Mouse (Mus musculus): ENCODE data around the gene Atad5.
A peak's percentile ranks its signal among the peaks of the same experiment; 100 is the strongest.
"Not testable (repeated sequence)": the region's sequence is repeated elsewhere in the genome, so short reads cannot be mapped to it uniquely, and the experiment has no call there.

Atad5 gene

DNA sequence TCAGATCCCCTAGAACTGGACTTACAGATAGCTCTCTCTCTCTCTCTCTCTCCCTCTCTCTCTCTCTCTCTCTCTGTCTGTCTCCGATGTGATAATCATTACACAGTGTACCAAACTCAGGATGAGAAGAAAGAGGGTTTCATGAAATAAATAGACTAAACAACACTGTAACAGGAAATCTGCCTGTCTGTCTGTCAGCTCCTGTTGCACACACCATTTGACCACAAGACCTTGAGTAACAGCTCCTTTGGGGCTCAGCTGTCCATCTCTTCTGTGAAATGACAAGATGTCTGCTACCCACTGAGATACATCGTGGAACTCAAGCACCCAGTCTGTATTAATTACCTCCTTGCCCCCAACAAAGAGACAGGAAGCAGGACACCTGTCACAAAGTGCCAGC is 62.3 kb downstream of the Atad5 start:
- no peak for DNase-seq

DNA sequence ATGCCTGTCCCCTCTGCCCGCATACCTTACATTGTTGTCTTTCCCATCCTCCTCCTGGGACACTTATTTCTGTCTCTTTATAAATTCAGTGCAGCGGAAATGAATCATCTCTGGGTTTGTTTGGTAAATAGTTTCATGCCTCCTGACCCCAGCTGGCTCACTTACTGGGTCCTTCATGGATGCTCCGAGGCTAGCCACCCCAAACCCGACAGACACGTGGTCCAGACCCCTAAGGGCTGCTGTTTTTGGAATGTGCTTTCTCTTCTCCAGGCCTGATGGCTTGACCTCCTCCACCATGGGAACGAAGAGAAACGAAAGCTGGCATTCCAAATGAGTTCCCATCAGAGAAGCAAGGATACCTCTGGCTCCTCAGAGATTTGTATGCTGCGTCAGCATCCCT is 63.2 kb downstream of the Atad5 start:
- no peak for DNase-seq

DNA sequence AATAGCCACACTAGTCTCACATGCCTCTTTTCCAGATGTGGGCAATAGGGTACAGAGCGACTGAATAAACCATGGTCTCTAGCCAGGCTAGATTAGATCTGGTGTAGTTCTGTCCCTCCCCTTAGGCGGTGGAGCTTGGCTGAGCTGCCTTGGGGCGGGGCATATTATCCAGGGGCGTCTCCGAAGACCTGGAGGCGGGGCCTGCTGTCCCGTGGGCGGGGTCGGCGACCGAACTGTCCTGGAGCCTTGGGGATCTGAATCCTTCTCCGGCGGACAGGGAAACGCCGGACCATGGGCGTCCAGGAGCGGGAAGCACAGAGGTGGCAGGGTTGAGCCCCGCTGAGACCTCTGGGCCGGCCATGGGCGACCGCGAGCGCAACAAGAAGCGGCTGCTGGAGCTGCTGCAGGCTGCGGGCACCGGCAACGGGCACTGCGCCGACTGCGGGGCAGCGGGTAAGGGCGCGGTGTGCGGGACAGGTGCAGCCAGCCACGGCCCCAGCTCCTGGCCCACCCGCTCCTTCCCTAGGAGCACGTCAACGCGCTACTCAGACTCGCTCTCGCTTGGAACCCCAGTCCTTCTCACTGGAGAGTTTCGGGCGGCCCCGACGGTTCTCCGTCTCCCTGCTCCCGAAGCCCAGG is 64.8 kb downstream of the Atad5 start, which contains the start of gene Adap2:
Adap2 (plus strand) TSS at position 249 of the 639 bp plus-strand sequence.
- peak; percentile 16 for DNase-seq

DNA sequence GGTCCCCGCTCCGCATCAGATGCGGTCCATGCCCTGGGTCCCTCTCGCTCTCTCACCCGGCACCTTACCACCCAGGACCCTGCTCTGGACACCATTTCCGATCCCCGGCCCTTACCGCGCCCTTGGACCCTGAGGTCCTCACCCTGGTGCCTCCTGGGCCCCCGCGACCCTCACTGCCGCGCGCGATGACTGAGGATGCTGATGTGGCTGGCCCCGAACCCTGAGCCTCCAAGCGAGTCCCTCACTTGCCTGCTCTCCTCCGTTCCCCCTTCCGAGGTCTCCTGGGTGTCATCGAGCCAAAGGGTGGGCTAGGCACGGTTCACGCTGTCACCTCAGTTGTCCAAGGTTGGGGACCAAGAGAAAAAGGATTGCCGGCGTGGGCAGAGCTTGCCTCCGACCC is 65.3 kb downstream of the Atad5 start:
- no peak for DNase-seq

DNA sequence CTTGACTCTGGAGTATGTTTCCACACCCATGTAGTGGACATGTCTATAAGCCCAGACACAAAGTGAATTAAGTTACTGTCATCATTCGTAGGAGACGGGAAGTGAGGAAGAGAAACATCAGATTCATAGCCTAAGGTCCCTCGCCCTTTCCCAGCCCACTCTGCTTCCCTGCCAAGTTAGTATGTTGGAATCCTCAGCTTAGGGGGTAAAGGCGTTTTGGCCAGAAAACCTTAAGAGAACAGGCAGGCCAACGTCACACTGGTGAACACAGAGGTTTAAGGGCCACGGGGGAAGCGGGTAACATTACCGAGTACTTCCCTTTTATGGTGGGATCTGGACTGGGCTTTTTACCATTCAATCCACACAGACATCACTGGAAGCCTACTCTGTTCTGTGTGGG is 66.3 kb downstream of the Atad5 start:
- DNase-seq, result no peak

DNA sequence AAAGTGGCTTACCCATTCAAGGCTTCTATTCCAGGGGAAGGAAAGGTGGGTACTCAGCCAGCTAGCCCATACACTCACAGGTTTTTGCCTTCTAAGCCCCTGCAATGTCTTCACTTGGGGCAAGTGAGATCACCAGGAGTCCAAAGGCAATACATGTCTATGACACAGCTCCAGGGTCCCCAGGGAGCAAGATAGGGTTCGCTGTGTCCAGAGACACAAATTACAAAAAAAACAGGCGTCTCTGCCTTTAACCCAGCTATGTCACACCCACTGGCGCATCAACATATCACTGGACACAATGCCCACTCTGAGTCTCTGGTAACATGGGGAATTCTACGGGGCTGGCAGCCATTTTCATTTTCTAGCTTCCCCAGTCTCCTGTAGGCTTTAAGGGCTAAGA is 66.8 kb downstream of the Atad5 start:
- DNase-seq, result no peak

DNA sequence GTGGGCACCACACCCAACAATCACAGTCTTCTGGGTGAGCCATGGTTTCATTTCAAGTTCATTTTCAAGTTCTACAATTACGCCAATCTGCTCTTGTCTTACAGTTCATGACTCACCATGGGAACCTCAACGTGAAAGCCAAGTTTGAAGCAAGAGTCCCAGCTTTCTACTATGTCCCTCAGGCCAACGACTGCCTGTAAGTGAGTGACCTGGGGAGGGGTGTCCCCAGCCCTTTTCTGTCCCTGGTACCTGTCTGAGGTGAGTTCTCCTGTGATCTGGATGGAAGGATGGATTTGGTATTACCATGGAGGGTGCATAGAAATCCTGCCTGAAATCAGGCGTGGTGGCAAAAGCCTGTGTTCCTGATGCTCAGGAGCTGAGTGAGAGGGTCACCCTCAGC is 67.6 kb downstream of the Atad5 start:
- no peak for DNase-seq

DNA sequence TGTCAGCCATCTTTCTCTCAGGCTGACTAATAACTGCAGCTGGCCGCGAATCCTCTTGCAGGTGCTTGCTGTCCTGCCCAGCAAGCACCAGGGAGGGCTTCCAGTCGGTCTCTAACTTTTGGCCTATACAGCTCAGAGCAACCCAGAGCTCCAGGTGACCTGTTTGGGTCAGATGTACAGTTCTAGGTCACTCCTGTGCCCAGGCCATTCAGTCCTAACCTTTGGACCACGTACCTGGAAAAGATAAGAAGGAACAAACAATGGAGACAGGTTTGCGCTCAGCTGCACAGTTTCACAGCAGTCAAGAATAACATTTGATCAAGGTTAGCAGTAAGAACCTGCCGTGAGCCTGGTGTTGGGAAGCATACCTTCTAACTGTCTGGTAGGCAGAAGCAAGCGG is 69.8 kb downstream of the Atad5 start:
- DNase-seq, result no peak

DNA sequence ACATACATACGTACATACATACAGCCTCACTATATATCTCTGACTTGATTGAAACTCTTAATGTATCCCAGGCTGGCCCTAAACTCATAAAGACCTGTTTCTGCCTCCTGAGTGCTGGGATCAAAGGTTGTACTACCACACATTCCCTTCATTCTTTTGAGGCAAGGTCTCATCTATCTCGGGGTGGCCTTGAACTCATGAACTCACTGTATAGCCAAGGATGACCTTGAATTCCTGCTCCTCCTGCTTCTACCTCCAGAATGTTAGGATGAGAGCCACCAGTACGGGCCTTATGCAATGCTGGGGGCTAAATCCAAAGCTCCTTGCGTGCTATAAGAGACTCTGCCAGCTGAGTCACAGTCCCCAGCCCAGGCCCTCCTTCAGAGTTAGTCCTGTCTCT is 71.8 kb downstream of the Atad5 start:
- DNase-seq, result no peak

DNA sequence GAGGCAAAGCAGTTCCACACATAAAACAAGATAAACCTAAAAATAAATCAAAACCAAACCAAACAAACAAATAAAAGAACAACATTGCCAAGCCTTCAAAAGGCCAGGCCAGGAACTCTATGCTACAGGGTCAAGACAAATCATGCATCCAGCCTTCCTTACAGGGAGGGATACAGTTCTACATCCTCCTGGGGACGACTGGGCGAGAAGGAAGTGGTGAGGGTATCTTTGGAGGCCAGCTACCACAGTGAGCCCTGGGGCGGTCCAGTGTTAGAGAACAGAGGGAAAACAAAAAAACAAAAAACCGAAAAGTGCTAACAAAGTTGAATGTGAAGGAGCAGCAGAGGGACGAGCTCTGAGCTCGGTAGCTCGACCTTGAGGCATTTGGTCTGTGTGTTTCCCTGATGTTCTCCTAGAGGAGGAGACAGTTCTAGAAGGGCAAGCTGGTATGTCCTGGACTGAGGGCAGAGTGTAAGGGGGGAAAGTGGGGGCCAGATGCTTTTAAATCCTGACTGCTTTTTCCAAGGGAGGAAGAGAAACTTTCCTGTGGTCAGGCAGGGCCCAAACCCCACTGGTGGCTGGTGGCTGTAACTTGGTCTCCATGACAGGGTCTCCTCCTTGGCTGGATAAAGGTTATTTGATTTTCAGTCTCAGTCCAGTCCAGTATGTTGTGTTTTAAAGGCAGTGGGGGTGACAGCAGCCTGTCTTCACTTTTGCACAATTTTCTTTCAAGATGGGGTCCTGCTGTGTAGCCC is 74.3 kb downstream of the Atad5 start:
- no peak for DNase-seq

DNA sequence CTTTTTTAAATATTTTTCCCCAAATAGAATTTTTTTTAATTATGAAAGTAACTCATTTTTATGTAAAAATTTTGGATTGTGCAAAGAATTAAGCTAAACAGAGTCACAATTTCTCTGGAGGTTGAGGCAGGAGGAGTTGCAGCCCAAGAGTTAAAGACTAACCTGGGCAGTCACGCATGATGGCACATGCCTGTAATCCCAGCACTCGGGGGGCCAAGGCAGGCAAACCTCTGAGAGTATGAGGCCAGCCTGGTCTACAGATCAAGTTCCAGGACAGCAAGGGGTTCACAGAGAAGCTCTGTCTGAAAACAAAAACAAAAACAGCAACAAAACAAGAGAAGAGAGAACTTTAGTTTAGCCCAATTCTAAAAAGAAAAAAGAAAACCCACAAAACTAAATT is 75.0 kb downstream of the Atad5 start:
- no peak for DNase-seq

DNA sequence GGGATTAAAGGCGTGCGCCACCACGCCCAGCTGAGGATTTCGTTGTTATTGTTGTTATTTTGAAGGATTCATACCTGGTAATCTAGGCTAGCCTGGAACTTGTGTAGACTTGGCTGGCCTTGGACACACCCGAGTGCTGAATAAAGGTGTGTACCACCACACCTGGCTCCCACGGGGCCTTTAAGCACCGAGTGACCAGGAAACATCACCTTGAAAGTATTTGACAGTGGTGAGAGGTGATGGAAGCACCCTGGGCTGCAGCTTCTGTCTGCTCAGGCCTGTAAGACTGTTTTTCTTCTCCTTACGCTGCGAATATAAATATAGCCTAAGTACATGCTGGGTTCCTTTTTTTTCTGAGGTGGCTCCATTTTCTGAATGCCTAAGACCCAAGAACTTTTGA is 78.9 kb downstream of the Atad5 start:
- no peak for DNase-seq

DNA sequence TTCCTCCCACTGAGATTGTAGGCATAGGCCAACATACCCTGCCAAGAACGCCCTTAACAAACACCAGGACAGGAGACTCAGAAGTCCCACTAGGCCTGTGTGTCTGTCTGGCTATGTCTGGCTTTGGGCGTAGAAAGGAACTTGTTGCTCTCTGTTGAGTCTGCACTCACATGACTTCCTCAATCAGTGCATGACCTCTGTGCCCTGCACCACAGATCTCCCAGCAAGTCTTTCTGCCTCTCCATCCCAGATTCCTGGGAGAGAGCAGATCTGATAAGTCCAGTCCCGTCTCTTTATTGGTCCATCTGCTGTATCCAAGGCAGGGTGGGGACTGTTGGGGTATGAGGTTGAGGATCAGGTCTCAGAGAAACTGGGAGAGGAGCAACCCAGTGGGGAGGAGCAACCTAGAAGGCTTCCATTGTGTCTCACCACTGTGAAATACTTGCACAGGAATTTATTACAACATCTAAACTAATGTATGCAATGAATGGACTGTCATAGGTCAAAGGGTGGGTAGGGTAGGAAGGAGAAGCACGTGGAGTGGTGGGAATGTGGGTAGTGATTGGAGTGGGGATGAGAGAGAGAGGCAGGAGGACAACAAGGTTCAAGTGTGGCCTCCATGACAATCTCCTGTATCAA is 79.5 kb downstream of the Atad5 start:
- no peak for DNase-seq

DNA sequence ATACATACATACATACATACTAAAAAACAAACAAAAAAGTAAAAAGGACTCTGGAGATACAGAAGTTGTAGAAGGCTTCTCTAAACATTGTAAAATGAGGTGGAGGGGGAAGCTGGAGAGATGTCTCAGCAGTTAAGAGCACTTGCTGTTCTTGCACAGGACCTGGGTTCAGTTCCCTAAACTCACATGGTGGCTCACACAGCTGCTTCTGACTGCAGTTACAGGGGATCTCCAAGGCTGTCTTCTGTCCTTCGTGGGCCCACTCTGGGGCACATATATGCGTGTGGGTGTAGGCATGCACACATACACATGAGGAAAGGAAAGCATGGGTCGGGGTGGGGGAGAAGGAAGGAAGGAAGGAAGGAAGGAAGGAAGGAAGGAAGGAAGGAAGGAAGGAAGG is 80.4 kb downstream of the Atad5 start:
- DNase-seq, result no peak

DNA sequence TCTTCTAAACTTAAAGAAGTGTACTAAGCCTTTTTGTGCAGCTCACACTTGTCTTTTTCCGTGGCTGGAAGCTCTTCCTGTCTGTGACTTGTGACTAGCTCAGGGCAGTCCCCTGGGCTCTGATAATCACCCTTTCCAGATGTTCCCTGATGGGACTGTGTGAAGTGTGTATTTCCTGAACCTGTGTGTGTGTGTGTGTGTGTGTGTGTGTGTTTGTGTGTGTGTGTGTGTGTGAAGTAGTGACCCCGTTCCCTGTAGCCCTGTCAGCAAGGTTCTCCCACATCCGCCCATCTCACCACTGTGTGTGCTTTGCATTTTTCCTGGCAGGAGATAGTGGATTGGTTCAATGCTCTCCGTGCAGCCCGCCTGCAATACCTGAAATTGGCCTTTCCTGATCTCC is 81.2 kb downstream of the Atad5 start:
- no peak for DNase-seq

DNA sequence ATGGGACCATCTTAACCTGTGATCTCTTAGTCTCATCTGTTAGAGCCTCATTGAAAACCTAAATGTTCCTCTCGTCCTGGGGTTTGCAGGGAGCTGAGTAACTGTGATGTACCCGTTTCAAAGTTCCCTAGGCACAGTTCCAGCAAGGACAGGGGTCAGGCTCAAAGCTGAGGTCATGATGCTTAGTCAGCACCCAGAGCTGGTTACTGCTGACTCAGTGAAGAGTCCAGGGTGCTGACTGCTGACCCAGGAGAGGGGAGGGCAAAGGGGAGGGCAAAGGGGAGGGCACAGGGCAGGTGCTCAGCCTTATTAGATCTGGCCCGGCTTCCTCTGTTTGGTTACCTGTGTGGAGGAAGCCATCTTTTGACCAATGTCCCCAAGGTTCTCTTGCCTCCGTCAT is 82.7 kb downstream of the Atad5 start:
- DNase-seq, result no peak

DNA sequence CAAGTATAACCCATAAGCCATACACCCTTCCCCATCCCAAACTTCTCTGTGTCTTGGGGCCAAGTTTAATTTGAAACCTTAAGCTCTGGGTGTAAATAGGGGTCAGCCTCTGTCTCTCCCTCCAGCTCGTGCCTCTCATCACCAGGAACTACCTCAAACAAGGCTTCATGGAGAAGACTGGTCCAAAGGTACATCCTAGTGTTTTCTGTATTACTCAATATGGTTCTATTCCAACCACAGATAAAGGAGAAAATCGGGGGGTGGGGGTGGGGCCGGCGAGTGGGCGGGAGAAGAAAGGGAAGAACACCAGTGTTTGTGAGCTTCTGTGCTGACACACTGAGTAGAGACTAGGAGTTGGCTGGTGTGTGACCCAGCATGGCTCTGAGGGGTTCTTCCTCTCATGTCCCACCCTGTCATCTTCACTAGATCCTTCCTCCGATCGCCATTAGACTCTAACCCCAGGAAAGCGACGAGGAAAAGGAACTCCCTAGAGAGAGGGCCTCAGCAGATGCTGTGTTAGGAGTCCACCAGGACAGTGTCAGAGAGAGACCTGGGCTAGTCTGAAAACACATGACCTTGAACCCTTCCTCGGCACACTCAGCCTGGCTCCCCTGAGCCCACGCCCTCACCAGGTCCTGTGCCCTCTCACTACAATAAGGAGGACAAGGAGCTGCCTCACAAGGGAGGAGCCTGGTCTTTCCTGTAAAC is 84.9 kb downstream of the Atad5 start:
- no peak for DNase-seq

DNA sequence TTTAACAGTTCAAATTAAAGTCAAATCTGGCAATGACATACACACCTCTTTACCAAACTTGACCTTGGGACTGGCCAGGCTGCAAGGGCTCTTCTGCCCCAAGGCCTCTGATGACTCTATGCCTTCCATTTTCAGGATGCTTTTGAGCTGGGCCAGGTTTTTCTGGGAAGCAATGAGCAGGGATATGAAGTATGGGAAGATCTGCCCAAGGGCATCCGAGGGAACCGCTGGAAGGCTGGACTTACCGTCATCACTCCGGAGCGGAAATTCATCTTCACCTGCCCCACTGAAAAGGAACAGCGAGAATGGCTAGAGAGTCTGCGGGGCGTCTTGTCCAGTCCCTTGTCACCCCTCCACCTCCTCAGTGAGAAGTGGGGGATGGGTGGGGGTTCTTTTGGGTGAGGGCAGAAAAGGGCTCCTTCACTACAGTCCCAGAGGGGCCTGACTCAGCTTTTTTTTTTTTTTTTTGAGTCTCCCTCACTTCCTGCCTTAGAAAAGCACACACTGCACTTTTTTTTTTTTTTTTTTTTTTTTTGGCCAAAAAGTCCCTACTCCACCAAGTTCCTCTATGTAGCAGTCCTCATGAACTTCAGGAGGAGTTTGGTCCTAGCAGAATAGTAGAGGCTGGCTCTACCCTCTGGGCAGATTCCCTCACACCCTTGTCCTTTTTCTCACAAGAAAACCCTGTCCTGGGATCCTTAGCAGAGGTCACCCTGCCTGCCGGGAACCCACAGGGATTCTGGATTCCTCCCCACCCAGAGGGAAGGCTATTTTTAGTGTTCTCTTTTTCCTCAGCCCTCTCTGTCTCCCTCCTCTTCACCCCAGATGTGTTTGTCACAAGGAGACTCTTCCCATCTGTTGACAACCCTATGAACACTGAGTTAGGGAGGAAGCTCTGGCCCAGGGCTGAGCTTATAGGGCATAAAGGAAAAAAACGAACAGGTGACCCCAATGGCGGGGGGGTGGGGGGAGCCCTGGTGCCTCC is 88.0 kb downstream of the Atad5 start:
- no peak for DNase-seq

DNA sequence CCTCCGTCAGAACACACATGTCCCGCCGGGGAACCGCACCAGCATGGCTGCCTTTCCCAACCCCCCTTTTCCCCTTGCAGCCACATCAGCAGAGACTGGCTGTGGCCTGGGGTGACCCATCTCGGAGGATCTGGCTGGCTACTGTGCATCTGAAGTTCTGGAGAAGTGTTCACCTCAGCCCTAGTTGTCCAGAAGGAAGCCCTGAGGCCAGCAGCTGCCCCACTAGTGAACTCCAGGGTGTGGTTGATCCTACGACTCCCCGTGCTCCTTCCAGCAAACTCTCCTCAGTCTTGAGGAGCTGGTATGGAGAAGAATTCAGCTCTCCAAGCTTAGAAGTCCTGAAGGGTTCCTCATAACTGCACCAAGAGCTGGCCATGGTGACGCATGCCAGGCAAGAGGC is 89.1 kb downstream of the Atad5 start:
- DNase-seq, result no peak

DNA sequence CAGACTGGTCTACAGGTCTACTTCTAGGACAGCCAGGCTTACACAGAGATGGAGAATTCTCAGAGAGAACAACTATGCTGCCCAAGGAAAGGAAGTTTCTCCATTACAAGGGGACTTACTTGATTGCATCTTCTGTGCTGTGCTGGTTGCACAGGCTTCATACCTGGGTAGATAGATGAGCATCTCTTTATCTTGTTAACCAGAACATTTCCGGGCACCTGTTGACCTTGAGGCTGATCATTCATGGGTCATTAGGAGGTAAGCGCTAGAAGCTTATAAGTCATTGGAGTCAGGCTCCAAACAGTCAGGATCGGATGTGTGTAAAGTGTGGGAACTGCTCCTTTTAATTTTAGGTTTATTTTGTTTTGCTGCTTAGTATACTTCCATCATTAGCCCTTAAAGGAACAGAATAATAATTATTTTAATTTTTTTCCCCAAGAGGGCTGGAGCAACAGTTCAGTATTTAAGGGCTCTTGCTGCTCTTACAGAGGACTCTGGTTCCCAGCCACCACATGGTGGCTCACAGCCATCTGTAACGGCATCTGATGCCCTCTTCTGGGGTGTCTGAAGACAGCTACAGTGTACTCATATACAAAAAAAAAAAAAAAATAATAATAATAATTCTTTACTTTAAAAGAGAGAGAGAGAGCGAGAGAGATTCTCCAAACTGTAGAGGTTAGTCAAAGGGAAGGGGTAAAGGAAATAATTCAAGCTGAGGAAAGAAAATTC is 92.0 kb downstream of the Atad5 start:
- no peak for DNase-seq

DNA sequence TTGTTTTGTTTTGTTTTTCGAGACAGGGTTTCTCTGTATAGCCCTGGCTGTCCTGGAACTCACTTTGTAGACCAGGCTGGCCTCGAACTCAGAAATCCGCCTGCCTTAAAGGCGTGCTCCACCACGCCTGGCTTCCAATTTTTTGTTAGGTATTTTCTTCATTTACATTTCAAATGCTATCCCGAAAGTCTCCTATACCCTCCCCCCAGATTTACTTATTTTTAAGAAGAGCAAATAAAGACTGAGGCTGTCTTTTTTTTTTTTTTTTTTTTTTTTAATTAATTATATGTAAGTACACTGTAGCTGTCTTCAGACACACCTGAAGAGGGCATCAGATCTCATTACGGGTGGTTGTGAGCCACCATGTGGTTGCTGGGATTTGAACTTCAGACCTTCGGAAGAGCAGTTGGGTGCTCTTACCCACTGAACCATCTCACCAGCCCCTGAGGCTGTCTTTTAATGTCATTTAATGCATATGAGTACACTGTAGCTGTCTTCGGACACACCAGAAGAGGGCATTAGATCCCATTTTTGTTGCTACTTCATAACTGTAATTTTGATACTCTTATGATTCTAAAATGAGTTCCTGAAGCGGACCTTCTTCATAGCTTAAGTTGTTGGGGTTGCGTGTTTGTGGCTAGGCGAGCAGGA is 94.0 kb downstream of the Atad5 start:
- not testable (repeated sequence) for DNase-seq

Measured in cerebellum, adult 8-10 months (tissue).